Mouse (Mus musculus) G1E-ER4 (cell line): Measurements from ENCODE around the gene Gm21981. TPM values are rescaled to one million over a fixed set of nuclear protein-coding genes. Genes with fewer than 3 reads are reported as not detected.

Experiments
- GATA1 ChIP-seq: IDR thresholded peaks from one replicate; pipeline ENCODE4 v1.8.0; 2012; ENCODE audit warnings: low read length, inconsistent platforms
- polyA plus RNA-seq: library from polyadenylated mRNA; stranded (reverse); fragments of >175 nt; gene quantifications from 2 replicates; pipeline ENCODE4 v1.2.3, GENCODE M21; 2012

Gene Gm21981
- polyA plus RNA-seq, 1 experiment, result 0.37 TPM

DNA sequence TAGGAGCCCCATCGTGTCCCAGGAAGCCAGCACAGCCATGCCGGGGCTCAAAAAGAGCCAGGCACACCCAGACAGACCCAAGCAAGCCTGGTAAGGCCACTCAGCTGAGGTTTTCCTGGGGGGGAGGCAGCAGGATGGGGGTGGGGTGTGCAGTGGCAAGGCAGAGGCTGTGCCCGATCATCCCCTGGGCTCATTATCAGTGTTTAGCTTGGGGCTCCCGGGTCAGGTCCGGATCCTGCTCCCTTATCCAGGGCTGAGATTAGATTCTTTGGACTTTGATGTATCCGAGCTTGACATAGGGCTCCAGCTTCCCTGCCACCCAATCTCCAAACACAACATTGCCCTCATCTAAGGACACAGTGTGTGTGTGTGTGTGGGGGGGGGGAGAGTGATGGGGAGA is 17.6 kb upstream of the Gm21981 start:
- no peak for TF ChIP-seq GATA1

DNA sequence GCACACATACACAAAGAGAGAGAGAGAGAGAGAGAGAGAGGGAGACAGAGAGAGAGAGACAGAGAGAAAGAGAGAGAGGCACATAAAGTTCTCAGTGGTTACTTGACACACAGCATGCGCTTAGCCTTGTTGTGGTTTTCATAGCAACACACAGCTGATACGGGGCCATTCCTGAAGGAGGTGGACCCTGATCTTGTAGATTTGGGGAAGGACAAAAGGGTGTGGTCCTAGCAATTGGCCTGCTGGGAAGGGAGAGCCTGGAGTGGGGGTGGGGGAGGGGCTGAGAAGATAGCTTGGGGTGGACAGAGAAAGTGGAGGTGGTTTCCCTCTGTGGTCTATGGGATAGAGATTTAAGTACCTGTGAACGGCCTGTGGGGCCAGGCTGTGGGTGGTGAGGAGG is 15.8 kb upstream of the Gm21981 start:
- no peak for TF ChIP-seq GATA1

DNA sequence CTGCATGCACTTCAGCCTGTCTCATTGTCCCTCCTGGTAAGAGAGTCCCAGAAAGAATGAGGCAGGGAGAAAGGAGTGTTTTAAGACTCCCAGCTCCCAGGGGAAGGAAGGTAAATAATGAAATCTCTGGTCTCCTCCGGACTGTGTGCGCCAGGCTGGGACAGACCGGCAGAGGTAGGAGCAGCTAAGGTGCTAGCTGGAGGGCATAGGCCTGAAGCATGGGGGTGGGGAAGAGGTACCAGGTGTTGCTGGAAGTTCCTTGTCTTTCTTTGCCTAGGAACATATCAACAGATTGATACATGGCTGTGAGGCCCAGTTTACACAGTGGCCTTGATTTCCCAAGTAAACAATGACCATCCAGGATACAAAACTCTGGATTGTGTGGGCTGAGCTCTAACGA is 14.7 kb upstream of the Gm21981 start:
- TF ChIP-seq GATA1, result no peak

DNA sequence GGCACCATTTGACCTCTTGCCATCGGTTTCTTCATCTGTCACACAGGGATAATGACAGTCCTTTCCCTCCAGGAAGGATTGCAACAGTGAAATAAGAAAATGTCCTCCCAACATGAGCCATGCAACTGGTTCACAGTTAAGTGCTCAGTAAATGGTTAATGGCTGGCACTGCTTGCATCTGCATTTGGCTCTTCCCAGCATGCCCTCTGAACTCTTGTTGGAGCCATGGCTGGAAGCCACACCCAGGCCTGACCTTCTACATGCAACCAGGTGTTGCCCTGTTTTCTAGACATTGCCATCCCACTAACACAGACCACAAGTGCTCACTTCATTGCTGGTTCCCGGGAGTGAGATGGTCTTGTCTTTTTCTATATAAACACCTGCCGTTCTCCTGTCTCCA is 13.7 kb upstream of the Gm21981 start:
- no peak for TF ChIP-seq GATA1

DNA sequence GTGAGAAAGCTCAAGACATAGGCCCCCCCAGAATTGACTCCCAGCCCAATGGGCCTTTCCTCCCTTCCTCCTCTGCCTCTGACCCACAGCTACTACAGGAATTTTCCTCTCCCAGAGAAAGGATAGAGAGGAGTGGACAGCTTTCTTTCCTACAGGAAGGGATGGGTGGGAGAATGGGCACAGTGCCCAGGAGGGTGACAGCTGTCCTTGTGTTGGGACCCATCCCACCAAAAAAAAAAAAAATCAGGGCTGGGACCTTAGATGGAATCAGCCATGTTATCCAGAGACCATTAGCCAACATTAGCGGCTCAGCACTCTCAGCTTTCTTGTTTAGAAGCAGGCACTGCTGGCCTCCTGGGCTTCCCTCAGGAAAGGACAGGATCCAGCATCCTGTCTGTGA is 11.9 kb upstream of the Gm21981 start:
- no peak for TF ChIP-seq GATA1

DNA sequence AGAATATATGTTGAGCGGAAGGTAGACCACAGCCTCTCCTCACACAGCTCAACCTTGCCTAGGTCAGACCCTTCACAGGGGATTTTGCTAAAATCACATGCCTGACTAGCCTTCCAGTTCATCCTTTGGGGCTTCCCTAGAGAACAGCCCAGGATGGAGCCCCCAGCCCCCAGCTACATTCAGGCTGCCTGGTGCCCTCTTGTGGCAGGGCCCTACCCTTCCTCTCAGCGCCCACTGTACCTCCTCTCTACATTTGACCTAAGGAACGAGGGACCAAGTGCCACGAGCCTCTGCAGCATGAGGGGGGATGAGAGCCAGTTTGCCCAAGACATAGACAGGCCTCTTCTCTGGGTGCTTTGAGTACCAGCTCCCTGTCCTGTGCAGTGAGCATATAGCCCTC is 10.4 kb upstream of the Gm21981 start:
- no peak for TF ChIP-seq GATA1

DNA sequence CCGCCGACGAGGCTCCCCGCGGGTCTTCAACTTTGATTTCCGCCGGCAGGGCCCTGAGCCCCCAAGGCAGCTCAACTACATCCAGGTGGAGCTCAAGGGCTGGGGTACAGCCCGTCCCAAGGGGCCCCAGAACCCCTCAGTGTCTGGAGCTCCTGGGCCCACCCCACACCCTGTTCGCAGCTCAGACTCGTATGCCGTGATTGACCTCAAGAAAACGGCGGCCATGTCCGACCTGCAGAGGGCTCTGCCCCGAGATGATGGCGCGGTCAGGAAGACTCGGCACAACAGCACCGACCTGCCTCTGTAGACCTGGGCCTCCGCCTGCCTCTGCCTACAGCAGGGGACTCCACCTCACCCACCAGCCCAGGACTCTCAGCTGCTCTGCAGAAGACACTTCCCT is 9.3 kb upstream of the Gm21981 start:
- TF ChIP-seq GATA1, result no peak

DNA sequence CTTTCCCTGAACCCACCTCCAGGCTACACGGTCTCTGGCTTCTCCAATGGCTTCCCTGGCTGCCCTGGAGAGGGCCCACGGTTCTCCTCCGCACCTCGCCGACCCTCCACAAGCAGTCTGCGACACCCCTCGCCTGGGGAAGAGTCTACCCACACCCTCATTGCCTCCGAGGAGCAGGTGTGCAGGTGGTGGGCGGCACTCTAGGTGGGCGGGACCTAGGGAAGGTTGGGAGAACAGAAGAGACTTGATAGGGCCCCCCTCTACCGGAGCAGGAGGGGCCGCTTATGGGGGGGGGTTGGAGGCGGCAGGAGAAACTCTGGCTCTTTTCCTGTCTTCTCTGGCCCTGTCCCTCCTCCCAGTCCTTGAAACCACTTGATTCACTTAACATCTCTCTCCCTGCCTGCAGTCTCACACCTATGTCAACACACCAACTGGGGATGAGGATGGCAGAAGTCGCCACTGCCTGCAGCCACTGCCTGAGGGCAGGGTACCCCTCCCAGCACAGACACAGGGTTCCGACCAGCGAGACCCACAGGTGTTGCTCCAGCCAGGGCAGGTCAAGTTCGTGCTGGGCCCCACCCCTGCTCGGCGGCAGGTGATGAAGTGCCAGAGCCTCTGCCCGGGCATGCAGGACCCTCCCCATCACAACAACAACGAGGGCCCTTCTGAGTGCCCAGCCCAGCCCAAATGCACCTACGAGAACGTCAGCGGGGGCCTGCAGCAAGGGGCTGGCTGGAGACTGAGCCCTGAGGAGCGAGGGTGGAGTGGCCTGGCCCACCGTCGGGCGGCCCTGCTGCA is 8.5 kb upstream of the Gm21981 start:
- TF ChIP-seq GATA1, result no peak

DNA sequence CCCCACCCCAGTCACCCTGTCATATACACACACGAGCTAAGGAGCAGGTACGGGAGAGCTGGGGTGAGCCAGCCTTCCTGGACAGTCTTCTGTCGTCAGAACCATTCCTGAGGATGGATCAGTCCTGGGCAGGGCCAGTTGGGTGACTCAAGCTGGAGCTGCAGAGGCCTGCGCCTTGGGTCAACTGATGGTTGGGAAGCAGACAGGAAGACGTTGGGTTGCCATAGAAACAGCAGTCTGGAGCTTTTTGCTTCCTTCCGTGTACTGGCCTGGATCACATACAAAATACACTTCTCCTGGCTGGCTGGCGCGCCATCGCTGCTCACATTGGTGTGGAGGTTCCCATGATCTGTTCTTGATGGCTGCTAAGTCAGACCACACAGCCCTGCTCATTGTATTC is 7.5 kb upstream of the Gm21981 start:
- no peak for TF ChIP-seq GATA1

DNA sequence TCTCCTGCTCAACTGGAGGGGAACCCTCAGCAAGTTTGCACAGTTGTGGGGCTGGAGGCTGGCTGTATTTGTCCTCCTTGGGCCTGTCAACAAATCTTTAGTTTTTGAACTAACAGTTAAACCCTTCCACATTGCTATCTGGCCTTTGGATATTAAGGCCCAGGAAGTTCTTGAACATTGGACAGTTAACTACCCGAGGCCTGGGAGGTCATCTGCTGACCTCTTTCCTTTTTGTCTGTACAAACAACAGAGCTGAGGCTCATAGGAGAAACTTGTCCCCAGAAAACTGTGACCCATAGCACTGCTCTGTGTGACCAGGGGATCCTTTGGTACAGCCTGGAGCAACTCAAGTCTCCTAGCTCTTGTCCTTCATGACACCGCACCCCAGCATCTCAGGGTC is 4.8 kb upstream of the Gm21981 start:
- no peak for TF ChIP-seq GATA1

DNA sequence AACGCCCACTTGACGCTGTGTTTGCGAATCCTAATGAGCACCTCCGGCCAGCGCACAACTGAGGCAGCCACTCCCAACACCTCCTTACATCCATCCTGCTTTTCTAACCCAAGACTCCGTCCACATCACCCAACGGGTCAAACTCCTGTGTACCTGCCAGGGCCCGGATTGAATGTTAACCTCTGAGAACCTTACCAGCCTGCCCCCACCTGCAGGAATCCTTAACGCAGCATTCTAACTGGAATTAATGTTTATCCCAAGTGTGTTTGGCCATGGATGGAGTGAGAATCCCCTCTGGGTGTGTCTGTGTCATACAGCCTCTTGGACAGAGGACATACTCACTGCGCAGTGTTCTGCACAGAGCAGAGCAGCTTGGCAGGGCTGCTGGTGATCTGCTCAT is 3.9 kb upstream of the Gm21981 start:
- TF ChIP-seq GATA1, result no peak

DNA sequence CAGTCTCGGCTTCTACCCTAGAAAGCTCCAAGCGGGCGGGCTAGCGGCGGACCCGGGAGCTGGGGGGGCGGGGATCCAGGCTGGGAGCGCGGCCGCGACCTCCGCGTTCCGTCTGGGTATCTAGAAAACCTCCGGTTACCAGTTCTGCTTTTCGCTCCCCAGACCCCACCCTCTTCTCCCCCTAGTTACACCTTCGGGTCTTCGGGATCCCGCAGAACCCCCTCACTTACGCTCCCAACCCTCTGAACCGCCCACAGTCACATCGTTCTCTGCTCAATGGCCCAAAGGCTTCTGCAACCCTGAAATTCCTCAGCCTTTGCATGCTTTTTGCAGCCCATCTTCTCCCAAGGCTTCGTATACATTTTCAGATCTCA is 1.1 kb upstream of the Gm21981 start:
- no peak for TF ChIP-seq GATA1

DNA sequence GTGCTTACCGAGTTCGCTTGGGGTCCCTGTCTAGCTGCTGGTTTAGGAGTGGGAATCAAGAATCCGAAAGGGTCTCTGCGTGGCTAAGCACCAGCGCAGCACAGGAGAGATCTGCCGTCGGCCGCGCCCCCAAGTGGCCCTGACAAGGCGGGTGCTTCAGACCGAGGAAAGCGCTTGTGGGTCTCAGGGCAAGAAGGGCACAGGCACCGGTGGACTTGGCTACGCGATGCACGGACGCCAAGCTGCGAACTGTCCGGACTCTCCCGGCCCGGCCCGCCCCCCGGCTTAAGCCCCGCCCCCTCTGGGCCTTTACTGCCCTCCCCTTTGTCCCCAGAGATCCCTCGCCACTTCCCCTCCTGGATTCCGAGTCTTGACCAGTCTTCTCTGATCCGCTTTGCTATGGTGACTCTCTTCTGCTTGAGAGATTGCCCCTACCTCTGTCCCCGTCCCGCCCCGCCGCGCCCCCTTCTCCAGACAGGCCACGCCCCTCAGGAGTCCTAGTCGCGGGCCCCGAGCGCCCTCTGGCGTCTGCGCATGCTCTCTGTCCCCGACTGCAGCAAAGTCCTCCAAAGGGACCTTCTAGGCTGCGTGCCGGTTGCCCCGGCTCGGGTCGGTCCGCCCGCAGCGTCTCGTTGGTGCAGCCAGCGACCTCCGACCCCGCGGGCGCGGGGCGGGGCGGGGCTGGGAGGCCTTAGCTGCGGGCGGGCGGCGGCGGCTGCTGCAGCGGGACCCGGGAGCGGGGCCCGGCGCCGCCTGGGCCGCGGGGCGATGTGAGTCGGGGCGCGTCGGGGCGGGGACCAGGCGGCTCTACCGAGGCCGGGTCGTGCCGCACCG is 465 bp upstream of the Gm21981 start, which contains the start of gene Prickle4:
Gene Prickle4 (minus strand): TSS at position 234 of the 834 bp plus-strand sequence.
- TF ChIP-seq GATA1, result no peak

DNA sequence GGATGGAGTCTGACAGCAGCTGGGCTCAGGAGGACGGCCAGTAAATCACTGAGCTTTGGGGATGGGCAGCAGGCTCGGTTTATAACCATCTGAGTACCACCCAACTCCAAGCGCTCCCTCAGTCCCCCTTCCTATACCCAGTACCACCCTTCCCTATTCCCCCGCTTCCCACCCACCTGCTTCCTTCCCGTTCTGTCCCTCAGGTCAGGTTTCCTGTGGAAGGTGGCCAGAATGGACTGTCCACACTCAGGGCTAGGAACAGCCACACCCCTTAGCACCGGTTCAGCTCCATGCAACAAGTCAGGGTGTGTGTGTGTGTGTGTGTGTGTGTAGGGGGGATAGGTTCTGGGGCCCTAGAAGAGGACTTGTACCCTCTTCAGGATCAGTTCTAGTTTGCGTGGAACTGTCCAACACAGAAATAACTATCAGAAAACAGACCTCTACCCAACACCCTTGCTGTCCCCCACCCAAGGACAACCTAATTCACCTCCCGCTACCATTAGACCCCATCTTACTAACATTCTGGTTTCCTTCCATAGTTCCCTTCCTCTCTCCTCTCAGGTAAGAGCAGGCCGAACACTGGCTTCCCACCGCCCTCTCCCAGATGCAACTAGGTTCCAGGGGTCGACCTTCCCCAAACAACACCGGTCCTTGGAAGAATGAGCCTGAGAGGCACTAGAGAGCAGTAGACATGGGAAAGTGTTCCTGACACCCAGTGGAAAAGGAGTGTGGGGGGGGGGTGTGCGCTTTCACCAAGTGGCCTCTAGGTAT is 399 bp downstream of the Gm21981 start:
- no peak for TF ChIP-seq GATA1

DNA sequence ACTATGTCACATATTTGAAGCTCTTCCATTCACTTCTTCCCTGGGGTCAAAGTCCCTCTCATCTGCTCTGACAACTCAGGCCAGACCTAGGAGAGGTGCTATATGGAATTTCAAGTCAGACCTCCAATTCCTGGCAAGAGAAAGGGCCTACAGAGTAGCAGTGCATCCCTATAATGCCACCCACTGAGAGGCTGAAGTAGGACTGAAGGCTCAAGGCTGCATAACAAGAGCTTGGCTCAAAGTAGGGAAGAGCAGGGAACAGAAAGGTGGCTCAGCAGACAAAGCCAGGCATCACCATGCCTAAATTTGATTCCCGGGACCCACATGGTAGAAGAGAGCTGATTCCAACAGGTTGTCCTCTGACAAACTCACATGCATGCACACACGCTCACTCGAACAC is 2.6 kb downstream of the Gm21981 start:
- TF ChIP-seq GATA1, result no peak

DNA sequence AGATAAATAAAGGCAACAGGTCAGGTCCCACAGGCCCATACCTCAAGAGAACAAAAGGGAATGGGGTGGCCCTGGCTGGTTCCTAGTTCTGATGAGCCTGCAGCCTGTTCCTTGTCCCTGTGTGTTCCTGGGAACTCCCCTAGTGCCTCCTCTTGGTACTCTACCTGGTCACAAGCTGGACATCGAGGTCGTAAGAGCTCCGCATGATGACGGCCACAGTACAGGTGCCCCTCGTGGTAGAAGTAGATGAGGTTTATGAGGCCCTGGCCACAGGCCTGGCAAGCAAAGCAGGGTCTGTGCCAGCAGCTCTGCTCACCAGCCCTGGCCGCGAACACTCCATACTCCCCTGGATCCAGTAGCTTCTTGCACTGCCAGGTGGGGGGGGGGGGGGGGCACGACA is 4.4 kb downstream of the Gm21981 start:
- TF ChIP-seq GATA1, result no peak
